Mouse (Mus musculus): ENCODE data around the gene Sorbs2. TPM values are rescaled to one million over a fixed set of nuclear protein-coding genes. Genes with fewer than 3 reads are reported as not detected.

The Sorbs2 gene
- polyA plus RNA-seq, 1 experiment from 2014 or later = 32.2 TPM

DNA sequence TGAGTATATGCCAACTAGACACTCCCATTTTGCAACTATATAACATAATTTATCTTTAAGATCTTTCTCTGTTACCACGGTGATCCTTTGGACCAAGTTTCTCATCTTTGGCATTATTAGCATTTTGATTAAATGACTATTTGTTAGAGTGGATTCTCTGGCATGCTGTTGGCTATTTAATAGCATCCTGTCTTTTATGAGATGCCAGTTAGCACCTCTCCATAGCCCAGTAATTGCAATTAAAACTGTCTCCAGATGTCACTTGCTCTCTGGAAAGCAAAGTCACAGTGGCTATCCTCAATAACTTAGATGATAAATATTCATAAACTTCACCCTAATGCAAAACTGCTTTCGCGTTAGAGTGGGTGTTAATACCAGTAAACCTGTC, 170.3 kb downstream of the Sorbs2 start:
- ATAC-seq (ENCODE audit: low read depth) = no peak
- WGBS = 95% methylated on average over 3 of the region's 3 CpGs
- H3K27ac ChIP-seq (replicated peaks; ENCODE audit: low read depth, low read length) = no peak overlapping the region

GRCm38 (mm10) chr8:45681171-45681570, 173.6 kb downstream of the Sorbs2 start:
- WGBS = 61% methylated on average over 3 of the region's 3 CpGs
- H3K9ac ChIP-seq (ENCODE audit: low read depth, low read length) = no peak overlapping the region
- no peak overlapping the region for H3K4me3 ChIP-seq (ENCODE audit: low read depth, low read length)
- H3K9me3 ChIP-seq (ENCODE audit: control insufficient read depth, low read length) = no peaks in the 10 kb centered on the region
- H3K4me2 ChIP-seq (ENCODE audit: low read depth, low read length) = no peak overlapping the region
- no peak overlapping the region for H3K27ac ChIP-seq (replicated peaks; ENCODE audit: low read depth, low read length)
- no peaks in the 10 kb centered on the region for H3K27me3 ChIP-seq (replicated peaks; ENCODE audit: control insufficient read depth, insufficient read depth, low read length)
- no peak for ATAC-seq (ENCODE audit: low read depth)
- H3K36me3 ChIP-seq (ENCODE audit: control insufficient read depth, insufficient read depth, low read length) = no peaks in the 10 kb centered on the region
- no peak for DNase-seq (ENCODE audit: low spot score)
- H3K4me1 ChIP-seq (ENCODE audit: control insufficient read depth, insufficient read depth, low read length) = no peaks in the 10 kb centered on the region

More for the DNA sequence above, 170.3 kb downstream of the Sorbs2 start:
- Histone ChIP-seq H3K4me3 (ENCODE audit: low read depth, low read length) (no peak overlapping the region), H3K9ac (ENCODE audit: low read depth, low read length) (no peak overlapping the region), H3K36me3 (ENCODE audit: control insufficient read depth, insufficient read depth, low read length) (no peaks in the 10 kb centered on the region), H3K4me2 (ENCODE audit: low read depth, low read length) (no peak overlapping the region), H3K27me3 (replicated peaks; ENCODE audit: control insufficient read depth, insufficient read depth, low read length) (no peaks in the 10 kb centered on the region), H3K4me1 (ENCODE audit: control insufficient read depth, insufficient read depth, low read length) (no peaks in the 10 kb centered on the region), H3K9me3 (ENCODE audit: control insufficient read depth, low read length) (no peaks in the 10 kb centered on the region)
- DNase-seq (ENCODE audit: low spot score) = no peak

GRCm38 (mm10) chr8:45682845-45683383, 175.3 kb downstream of the Sorbs2 start:
- Histone ChIP-seq H3K27me3 (replicated peaks; ENCODE audit: control insufficient read depth, insufficient read depth, low read length) (no peaks in the 10 kb centered on the region), H3K4me2 (ENCODE audit: low read depth, low read length) (no peak overlapping the region), H3K9ac (ENCODE audit: low read depth, low read length) (no peak overlapping the region), H3K9me3 (ENCODE audit: control insufficient read depth, low read length) (no peaks in the 10 kb centered on the region), H3K4me1 (ENCODE audit: control insufficient read depth, insufficient read depth, low read length) (no peaks in the 10 kb centered on the region), H3K36me3 (ENCODE audit: control insufficient read depth, insufficient read depth, low read length) (no peaks in the 10 kb centered on the region), H3K4me3 (ENCODE audit: low read depth, low read length) (no peak overlapping the region), H3K27ac (replicated peaks; ENCODE audit: low read depth, low read length) (no peak overlapping the region)
- DNase-seq (ENCODE audit: low spot score) (no peak), ATAC-seq (ENCODE audit: low read depth) (no peak)
- 70% methylated on average over 8 of the region's 8 CpGs for WGBS

GRCm38 (mm10) chr8:45687942-45688695, 180.5 kb downstream of the Sorbs2 start:
- H3K9ac ChIP-seq (ENCODE audit: low read depth, low read length) = no peak overlapping the region
- no peak overlapping the region for H3K4me2 ChIP-seq (ENCODE audit: low read depth, low read length)
- no peak overlapping the region for H3K27ac ChIP-seq (replicated peaks; ENCODE audit: low read depth, low read length)
- no peak for ATAC-seq (ENCODE audit: low read depth)
- no peak for DNase-seq (ENCODE audit: low spot score)
- no peak overlapping the region for H3K4me3 ChIP-seq (ENCODE audit: low read depth, low read length)
- H3K36me3 ChIP-seq (ENCODE audit: control insufficient read depth, insufficient read depth, low read length) = no peaks in the 10 kb centered on the region
- peaks cover 6% of the 10 kb centered on the region; the same call in 1 of the 2 replicates for H3K4me1 ChIP-seq (ENCODE audit: control insufficient read depth, insufficient read depth, low read length)
- no peaks in the 10 kb centered on the region for H3K9me3 ChIP-seq (ENCODE audit: control insufficient read depth, low read length)
- no peaks in the 10 kb centered on the region for H3K27me3 ChIP-seq (replicated peaks; ENCODE audit: control insufficient read depth, insufficient read depth, low read length)
- WGBS = 50% methylated on average over 12 of the region's 12 CpGs

DNA sequence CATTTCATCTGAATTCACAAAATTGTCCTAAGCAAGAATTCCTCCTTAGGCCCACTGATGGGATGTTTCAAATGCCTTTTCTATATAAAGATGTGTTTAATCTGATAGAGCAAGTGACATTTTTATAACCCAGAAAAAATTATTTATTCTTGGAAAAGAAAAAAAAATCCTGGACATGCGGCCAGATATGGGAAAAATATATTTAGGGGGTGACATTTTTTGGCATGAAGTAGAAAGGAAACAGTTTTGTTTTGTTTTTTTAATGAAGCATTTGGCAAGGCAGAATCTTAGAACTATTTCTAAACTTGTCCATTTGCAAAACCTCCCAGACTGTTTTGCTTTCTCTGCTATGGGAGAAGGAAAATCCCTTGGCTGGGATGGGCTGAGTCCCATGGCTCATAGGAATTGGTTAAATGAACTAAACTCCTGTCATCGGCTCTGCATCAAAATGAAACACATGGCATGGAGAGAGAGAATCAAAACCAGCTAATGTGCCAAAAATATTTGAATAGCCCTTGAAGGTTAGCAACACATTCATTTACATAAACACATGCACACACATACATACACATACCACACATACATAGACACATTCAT, 182.1 kb downstream of the Sorbs2 start:
- ATAC-seq (ENCODE audit: low read depth) = no peak
- Histone ChIP-seq H3K9ac (ENCODE audit: low read depth, low read length) (no peak overlapping the region), H3K27me3 (replicated peaks; ENCODE audit: control insufficient read depth, insufficient read depth, low read length) (no peaks in the 10 kb centered on the region), H3K9me3 (ENCODE audit: control insufficient read depth, low read length) (no peaks in the 10 kb centered on the region), H3K4me1 (ENCODE audit: control insufficient read depth, insufficient read depth, low read length) (peaks cover 6% of the 10 kb centered on the region; the same call in 1 of the 2 replicates), H3K4me3 (ENCODE audit: low read depth, low read length) (no peak overlapping the region), H3K27ac (replicated peaks; ENCODE audit: low read depth, low read length) (no peak overlapping the region), H3K36me3 (ENCODE audit: control insufficient read depth, insufficient read depth, low read length) (no peaks in the 10 kb centered on the region), H3K4me2 (ENCODE audit: low read depth, low read length) (no peak overlapping the region)
- DNase-seq (ENCODE audit: low spot score) = peak; percentile 65
- 43% methylated on average over 2 of the region's 2 CpGs for WGBS

GRCm38 (mm10) chr8:45700100-45700499, 192.5 kb downstream of the Sorbs2 start:
- ATAC-seq (ENCODE audit: low read depth) (no peak), DNase-seq (ENCODE audit: low spot score) (no peak)
- Histone ChIP-seq H3K9me3 (ENCODE audit: control insufficient read depth, low read length) (no peaks in the 10 kb centered on the region), H3K27me3 (replicated peaks; ENCODE audit: control insufficient read depth, insufficient read depth, low read length) (no peaks in the 10 kb centered on the region), H3K4me1 (ENCODE audit: control insufficient read depth, insufficient read depth, low read length) (no peaks in the 10 kb centered on the region), H3K4me3 (ENCODE audit: low read depth, low read length) (no peak overlapping the region), H3K9ac (ENCODE audit: low read depth, low read length) (no peak overlapping the region), H3K36me3 (ENCODE audit: control insufficient read depth, insufficient read depth, low read length) (no peaks in the 10 kb centered on the region), H3K4me2 (ENCODE audit: low read depth, low read length) (no peak overlapping the region), H3K27ac (replicated peaks; ENCODE audit: low read depth, low read length) (no peak overlapping the region)
- 84% methylated on average over 5 of the region's 5 CpGs for WGBS

DNA sequence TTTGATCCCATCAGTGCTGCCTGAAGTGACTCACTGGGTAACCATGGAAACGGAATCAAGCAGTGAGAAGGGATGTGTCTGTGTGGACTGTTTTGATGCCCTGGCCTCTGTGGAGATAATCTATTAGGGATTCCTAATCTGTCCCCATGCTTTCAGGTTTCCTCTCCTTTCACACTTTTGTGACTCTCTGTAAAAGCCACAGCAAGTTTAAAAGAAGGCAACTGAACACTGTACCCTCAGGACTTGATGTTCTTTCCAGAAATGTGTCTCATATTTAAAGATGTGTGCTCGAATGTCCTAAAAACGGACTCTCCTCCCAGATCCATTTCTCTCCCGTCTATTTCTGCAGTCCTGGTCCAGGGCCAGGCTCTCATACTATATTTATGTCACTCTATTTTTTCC, 196.1 kb downstream of the Sorbs2 start:
- Histone ChIP-seq H3K4me2 (ENCODE audit: low read depth, low read length) (no peak overlapping the region), H3K27me3 (replicated peaks; ENCODE audit: control insufficient read depth, insufficient read depth, low read length) (no peaks in the 10 kb centered on the region), H3K27ac (replicated peaks; ENCODE audit: low read depth, low read length) (no peak overlapping the region), H3K4me3 (ENCODE audit: low read depth, low read length) (no peak overlapping the region), H3K36me3 (ENCODE audit: control insufficient read depth, insufficient read depth, low read length) (no peaks in the 10 kb centered on the region), H3K9ac (ENCODE audit: low read depth, low read length) (no peak overlapping the region), H3K9me3 (ENCODE audit: control insufficient read depth, low read length) (no peaks in the 10 kb centered on the region), H3K4me1 (ENCODE audit: control insufficient read depth, insufficient read depth, low read length) (no peaks in the 10 kb centered on the region)
- ATAC-seq (ENCODE audit: low read depth) (no peak), DNase-seq (ENCODE audit: low spot score) (peak; percentile 10)
- WGBS = 59% methylated on average over 4 of the region's 4 CpGs

GRCm38 (mm10) chr8:45709098-45709497, 201.5 kb downstream of the Sorbs2 start:
- Histone ChIP-seq H3K4me3 (ENCODE audit: low read depth, low read length) (no peak overlapping the region), H3K27me3 (replicated peaks; ENCODE audit: control insufficient read depth, insufficient read depth, low read length) (no peaks in the 10 kb centered on the region), H3K4me2 (ENCODE audit: low read depth, low read length) (no peak overlapping the region), H3K4me1 (ENCODE audit: control insufficient read depth, insufficient read depth, low read length) (no peaks in the 10 kb centered on the region), H3K9me3 (ENCODE audit: control insufficient read depth, low read length) (no peaks in the 10 kb centered on the region), H3K27ac (replicated peaks; ENCODE audit: low read depth, low read length) (no peak overlapping the region), H3K9ac (ENCODE audit: low read depth, low read length) (no peak overlapping the region), H3K36me3 (ENCODE audit: control insufficient read depth, insufficient read depth, low read length) (no peaks in the 10 kb centered on the region)
- no peak for ATAC-seq (ENCODE audit: low read depth)
- 64% methylated on average over 4 of the region's 4 CpGs for WGBS
- no peak for DNase-seq (ENCODE audit: low spot score)
